Mouse (Mus musculus): Measurements from ENCODE around the gene Fam57b. TPM values are rescaled to one million over a fixed set of nuclear protein-coding genes. Genes with fewer than 3 reads are reported as not detected.

Fam57b gene
- total and polyA plus RNA-seq, 2 experiments from 2014 or later, result 56.3 to 60.2 TPM

DNA sequence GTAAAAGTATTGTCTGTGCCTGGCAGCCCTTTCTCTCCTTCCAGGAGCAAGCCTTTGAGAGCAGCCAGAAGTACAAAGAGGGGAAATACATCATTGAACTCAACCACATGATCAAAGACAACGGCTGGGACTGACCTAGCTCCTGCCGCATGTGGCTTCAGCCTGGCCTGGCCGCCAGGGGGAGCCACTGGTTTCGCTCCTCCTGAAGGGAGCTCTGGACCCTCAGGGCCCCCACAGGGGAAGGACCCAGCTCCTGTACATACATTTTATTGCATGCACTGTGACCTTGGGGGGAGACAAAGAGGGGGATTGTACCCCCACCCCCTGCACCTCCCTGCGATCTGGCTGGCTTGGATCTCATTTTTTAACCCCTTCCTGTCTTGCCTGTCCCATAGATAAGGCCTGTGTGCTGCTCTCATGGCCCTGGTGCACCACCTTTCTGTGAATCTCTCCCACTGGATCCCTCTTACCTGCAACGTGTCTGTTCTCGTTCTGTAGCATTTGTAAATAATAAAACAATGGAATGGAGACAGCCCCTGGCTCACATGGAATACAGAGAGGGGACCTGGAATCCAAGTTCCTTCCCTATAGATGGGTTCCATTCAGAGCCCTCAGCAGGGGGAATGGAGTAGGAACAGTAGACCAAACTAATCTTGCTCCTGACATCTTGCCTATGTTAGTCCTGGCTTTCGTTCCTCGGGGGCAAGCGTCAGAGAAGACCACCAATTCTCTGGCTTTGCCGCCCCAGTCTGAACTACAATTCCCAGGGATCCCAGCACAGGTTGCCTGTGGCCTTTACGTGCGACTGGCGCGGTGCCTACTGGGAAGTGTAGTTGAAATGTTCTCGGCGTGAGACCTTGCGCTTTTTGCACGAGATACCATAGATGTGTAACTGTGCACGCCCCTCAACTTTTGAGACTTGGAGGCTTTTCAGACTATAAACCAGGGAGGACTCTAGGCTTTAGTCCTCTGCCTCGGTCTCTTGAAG, 17.2 kb upstream of the Fam57b start:
- H3K4me1 ChIP-seq (ENCODE audit: insufficient read depth, low read length), result peaks cover 13% of the 10 kb centered on the region
- DNase-seq (ENCODE audit: low spot score), result peak; percentile 95
- no peaks in the 10 kb centered on the region for H3K9me3 ChIP-seq (ENCODE audit: low read length)
- H3K27ac ChIP-seq (ENCODE audit: low read depth, low read length), result peak overlapping the region; percentile 85
- peaks cover 12% of the 10 kb centered on the region for H3K36me3 ChIP-seq (ENCODE audit: insufficient read depth, low read length)
- peak; percentile 91 for TF ChIP-seq CTCF (IDR thresholded peaks at IDR 0.05)
- no peaks in the 10 kb centered on the region for H3K27me3 ChIP-seq (ENCODE audit: insufficient read depth, low read length)
- peak overlapping the region; percentile 93 for H3K4me2 ChIP-seq (ENCODE audit: low read depth, low read length, poor library complexity, severe bottlenecking)
- H3K9ac ChIP-seq (replicated peaks; ENCODE audit: low read length, poor library complexity, severe bottlenecking), result peak overlapping the region; percentile 66
- WGBS, result under 1% methylated on average over 21 of the region's 21 CpGs
- peak overlapping the region; percentile 41 for H3K4me3 ChIP-seq (ENCODE audit: low read depth, low read length)
- ATAC-seq (ENCODE audit: low FRiP score), result peak; percentile 82

DNA sequence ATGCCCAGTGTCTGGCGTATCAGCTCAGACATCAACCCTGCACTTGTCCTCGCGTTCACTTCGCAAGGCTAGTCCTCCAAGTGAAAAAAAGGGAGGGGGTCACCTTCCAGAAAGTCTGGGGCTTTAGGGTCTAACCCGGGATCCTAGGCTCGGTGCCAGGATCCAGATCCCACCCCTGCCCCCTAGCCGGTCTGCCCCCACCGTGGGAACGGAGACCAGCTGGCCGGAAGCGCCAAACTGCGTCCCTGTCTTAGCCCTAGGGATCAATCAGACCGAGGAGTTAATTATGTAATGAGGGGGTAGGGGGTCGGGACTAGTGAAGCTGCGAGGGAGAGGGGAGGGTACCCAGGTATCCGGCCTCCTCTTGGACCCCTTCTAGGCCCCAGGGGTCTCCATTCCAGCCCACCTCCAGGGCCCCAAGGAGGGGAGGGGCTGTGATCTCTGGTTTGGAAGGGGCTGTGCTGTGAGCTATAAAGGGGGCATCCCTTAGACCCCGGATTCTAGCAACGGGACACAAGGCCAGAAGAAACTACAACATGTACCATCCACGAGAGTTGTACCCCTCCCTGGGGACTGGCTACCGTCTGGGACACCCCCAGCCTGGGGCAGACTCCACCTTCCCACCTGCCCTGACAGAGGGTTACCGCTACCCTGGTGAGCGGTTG, 16.4 kb upstream of the Fam57b start, which contains the start of gene Tbx6:
Gene Tbx6 (plus strand): TSS at position 513 of the 665 bp plus-strand sequence.
- peaks cover 13% of the 10 kb centered on the region for H3K4me1 ChIP-seq (ENCODE audit: insufficient read depth, low read length)
- no peaks in the 10 kb centered on the region for H3K27me3 ChIP-seq (ENCODE audit: insufficient read depth, low read length)
- peak within 1 kb of the TSS; percentile 93 for H3K4me2 ChIP-seq (ENCODE audit: low read depth, low read length, poor library complexity, severe bottlenecking)
- no peak for DNase-seq (ENCODE audit: low spot score)
- no peaks in the 10 kb centered on the region for H3K9me3 ChIP-seq (ENCODE audit: low read length)
- WGBS, result 7% methylated on average over 22 of the region's 22 CpGs
- peak within 1 kb of the TSS; percentile 41 for H3K4me3 ChIP-seq (ENCODE audit: low read depth, low read length)
- no peak for TF ChIP-seq CTCF (IDR thresholded peaks at IDR 0.05)
- peaks cover 18% of the 10 kb centered on the region for H3K36me3 ChIP-seq (ENCODE audit: insufficient read depth, low read length)
- H3K9ac ChIP-seq (replicated peaks; ENCODE audit: low read length, poor library complexity, severe bottlenecking), result peak within 1 kb of the TSS; percentile 66
- ATAC-seq (ENCODE audit: low FRiP score), result no peak; the same call in 1 of the 2 replicates
- H3K27ac ChIP-seq (ENCODE audit: low read depth, low read length), result peak within 1 kb of the TSS; percentile 85

DNA sequence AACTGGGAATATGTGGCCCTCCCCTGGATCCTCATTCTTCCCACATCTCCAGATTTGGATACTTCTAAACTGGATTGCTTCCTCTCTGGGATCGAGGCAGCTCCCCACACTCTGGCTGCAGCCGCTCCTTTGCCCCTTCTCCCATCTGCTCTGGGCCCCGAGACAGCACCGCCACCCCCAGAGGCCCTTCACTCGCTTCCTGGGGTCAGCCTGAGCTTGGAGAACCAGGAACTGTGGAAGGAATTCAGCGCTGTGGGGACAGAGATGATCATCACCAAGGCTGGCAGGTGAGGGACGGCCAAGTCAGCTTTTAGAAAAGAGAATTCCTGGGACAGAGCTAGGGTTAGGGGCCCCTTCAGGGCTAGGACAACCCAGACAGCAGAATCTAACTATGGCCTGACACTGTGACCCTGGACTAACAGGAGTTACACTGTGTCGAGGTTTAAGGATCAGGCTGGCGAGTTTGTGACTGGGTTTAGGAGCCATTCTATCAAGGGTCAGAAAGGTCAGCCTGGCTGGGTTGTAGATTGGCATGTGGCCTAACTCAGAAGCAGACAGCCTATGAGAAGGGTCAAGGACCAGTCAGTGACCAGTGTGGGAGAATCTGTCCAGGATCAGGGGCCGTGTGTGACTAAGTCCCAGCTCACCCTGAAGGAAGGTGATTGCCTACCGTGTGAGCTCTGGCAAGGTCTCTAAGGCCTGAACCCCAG, 15.7 kb upstream of the Fam57b start:
- H3K4me2 ChIP-seq (ENCODE audit: low read depth, low read length, poor library complexity, severe bottlenecking), result no peak overlapping the region
- no peak overlapping the region for H3K27ac ChIP-seq (ENCODE audit: low read depth, low read length)
- TF ChIP-seq CTCF (IDR thresholded peaks at IDR 0.05), result no peak
- peaks cover 23% of the 10 kb centered on the region for H3K36me3 ChIP-seq (ENCODE audit: insufficient read depth, low read length)
- no peak overlapping the region for H3K9ac ChIP-seq (replicated peaks; ENCODE audit: low read length, poor library complexity, severe bottlenecking)
- WGBS, result 39% methylated on average over 11 of the region's 11 CpGs
- H3K9me3 ChIP-seq (ENCODE audit: low read length), result no peaks in the 10 kb centered on the region
- DNase-seq (ENCODE audit: low spot score), result no peak
- peaks cover 13% of the 10 kb centered on the region for H3K4me1 ChIP-seq (ENCODE audit: insufficient read depth, low read length)
- H3K4me3 ChIP-seq (ENCODE audit: low read depth, low read length), result no peak overlapping the region; the same call in 1 of the 2 replicates
- no peak for ATAC-seq (ENCODE audit: low FRiP score)
- H3K27me3 ChIP-seq (ENCODE audit: insufficient read depth, low read length), result no peaks in the 10 kb centered on the region

DNA sequence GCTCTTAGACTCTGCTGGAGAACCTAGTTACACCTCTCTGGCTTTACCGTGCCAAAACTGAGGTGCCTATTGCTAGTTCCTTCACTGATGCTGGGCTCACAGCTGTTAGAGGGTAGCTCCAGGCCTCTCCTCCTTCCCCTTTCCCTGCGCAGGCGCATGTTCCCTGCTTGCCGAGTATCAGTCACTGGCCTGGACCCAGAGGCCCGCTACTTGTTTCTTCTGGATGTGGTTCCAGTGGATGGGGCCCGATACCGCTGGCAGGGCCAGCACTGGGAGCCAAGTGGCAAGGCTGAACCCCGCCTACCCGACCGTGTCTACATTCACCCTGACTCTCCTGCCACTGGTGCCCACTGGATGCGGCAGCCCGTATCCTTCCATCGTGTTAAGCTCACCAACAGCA, 14.8 kb upstream of the Fam57b start:
- DNase-seq (ENCODE audit: low spot score), result no peak
- TF ChIP-seq CTCF (IDR thresholded peaks at IDR 0.05), result no peak
- Histone ChIP-seq H3K9me3 (ENCODE audit: low read length) (no peaks in the 10 kb centered on the region), H3K27me3 (ENCODE audit: insufficient read depth, low read length) (no peaks in the 10 kb centered on the region), H3K4me2 (ENCODE audit: low read depth, low read length, poor library complexity, severe bottlenecking) (no peak overlapping the region), H3K27ac (ENCODE audit: low read depth, low read length) (no peak overlapping the region), H3K4me1 (ENCODE audit: insufficient read depth, low read length) (peaks cover 11% of the 10 kb centered on the region), H3K9ac (replicated peaks; ENCODE audit: low read length, poor library complexity, severe bottlenecking) (no peak overlapping the region), H3K36me3 (ENCODE audit: insufficient read depth, low read length) (peaks cover 32% of the 10 kb centered on the region), H3K4me3 (ENCODE audit: low read depth, low read length) (no peak overlapping the region)
- no peak for ATAC-seq (ENCODE audit: low FRiP score)
- WGBS, result 83% methylated on average over 13 of the region's 13 CpGs

DNA sequence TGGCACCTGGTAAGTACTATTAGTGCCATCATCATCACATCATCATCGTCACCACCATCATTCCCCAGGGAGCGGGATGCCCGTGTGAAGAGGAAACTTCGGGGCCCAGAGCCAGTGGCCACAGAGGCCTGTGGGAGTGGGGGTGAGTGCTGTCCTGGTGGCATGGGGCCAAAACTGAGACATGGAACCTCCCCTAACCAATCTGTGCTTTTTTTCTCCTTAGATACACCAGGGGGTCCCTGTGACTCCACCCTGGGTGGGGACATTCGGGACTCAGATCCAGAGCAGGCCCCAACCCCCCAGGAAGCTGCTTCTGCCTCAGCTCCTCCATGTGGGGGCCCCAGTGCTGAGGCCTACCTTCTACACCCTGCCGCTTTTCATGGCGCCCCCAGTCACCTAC, 13.0 kb upstream of the Fam57b start:
- Histone ChIP-seq H3K4me3 (ENCODE audit: low read depth, low read length) (no peak overlapping the region), H3K4me2 (ENCODE audit: low read depth, low read length, poor library complexity, severe bottlenecking) (no peak overlapping the region), H3K36me3 (ENCODE audit: insufficient read depth, low read length) (peaks cover 50% of the 10 kb centered on the region), H3K27me3 (ENCODE audit: insufficient read depth, low read length) (no peaks in the 10 kb centered on the region), H3K27ac (ENCODE audit: low read depth, low read length) (no peak overlapping the region), H3K4me1 (ENCODE audit: insufficient read depth, low read length) (peaks cover 6% of the 10 kb centered on the region; the same call in 1 of the 2 replicates), H3K9me3 (ENCODE audit: low read length) (no peaks in the 10 kb centered on the region), H3K9ac (replicated peaks; ENCODE audit: low read length, poor library complexity, severe bottlenecking) (no peak overlapping the region)
- no peak for DNase-seq (ENCODE audit: low spot score)
- no peak for ATAC-seq (ENCODE audit: low FRiP score)
- TF ChIP-seq CTCF (IDR thresholded peaks at IDR 0.05), result no peak
- WGBS, result 91% methylated on average over 7 of the region's 7 CpGs
